Mouse (Mus musculus) midbrain, embryonic 14.5 days (tissue): ENCODE results near the gene Hexb. TPM values are rescaled to one million over a fixed set of nuclear protein-coding genes. Genes with fewer than 3 reads are reported as not detected.

Experiments used
- ATAC-seq: fragments of 200-750 bp; cut with Nextera tagmentation; 2 replicates; pipeline ENCODE4 v1.8.0; 2017; ENCODE audit warnings: moderate number of reproducible peaks, moderate library complexity; ENCODE audit not compliant: low FRiP score, low TSS enrichment
- DNase-seq: peaks from one replicate; pipeline ENCODE4 v3.0.0-alpha.2; 2015
- H3K27ac ChIP-seq: fragments of 300-500 bp; sonication (generic); replicated peaks from 2 replicates; pipeline ENCODE4 v1.5.1; 2014; ENCODE audit warnings: mild to moderate bottlenecking, low read depth, low read length, moderate library complexity
- H3K27me3 ChIP-seq: fragments of 300-500 bp; sonication (generic); 2 replicates; pipeline ENCODE4 v1.6.1; 2014; ENCODE audit warnings: low read length, control low read depth, mixed read lengths; ENCODE audit not compliant: control insufficient read depth, insufficient read depth
- H3K36me3 ChIP-seq: fragments of 300-500 bp; sonication (generic); 2 replicates; pipeline ENCODE4 v1.6.1; 2014; ENCODE audit warnings: low read length, control low read depth; ENCODE audit not compliant: control insufficient read depth, insufficient read depth
- H3K4me1 ChIP-seq: fragments of 300-500 bp; sonication (generic); 2 replicates; pipeline ENCODE4 v1.6.1; 2014; ENCODE audit warnings: mild to moderate bottlenecking, antibody characterized with exemption, low read length, control low read depth; ENCODE audit not compliant: control insufficient read depth, insufficient read depth
- H3K4me2 ChIP-seq: fragments of 300-500 bp; sonication (generic); 2 replicates; pipeline ENCODE4 v1.6.1; 2014; ENCODE audit warnings: mild to moderate bottlenecking, low read length, moderate library complexity
- H3K4me3 ChIP-seq: fragments of 300-500 bp; sonication (generic); replicated peaks from 2 replicates; pipeline ENCODE4 v1.5.1; 2014; ENCODE audit warnings: low read depth, low read length
- H3K9ac ChIP-seq: fragments of 300-500 bp; sonication (generic); replicated peaks from 2 replicates; pipeline ENCODE4 v1.6.1; 2014; ENCODE audit warnings: mild to moderate bottlenecking, low read length, moderate library complexity
- H3K9me3 ChIP-seq: fragments of 300-500 bp; sonication (generic); 2 replicates; pipeline ENCODE4 v1.6.1; 2016; ENCODE audit warnings: low read length, control low read depth, mixed read lengths; ENCODE audit not compliant: control insufficient read depth
- WGBS: fragments of 180-500 bp; shearing (Covaris S2); extraction: QIAGEN DNeasy Blood & Tissue Kit; methylation state at CpG from one replicate; pipeline ENCODE4 v1.1.7; 2014; 5-methylcytosine and 5-hydroxymethylcytosine counted together
- polyA plus RNA-seq: library from polyadenylated mRNA; unstranded; fragments of >200 nt; fragmentation: Nextera tagmentation; extraction: Ambion mirVana; gene quantifications from 2 replicates; pipeline ENCODE4 v1.2.1, GENCODE M21; 2014

Hexb gene
- polyA plus RNA-seq, 1 experiment from 2014 or later = 38.7 TPM

- Histone ChIP-seq H3K4me2 (no peak overlapping the region), H3K27me3 (no peaks in the 10 kb centered on the region), H3K9ac (no peak overlapping the region), H3K9me3 (no peaks in the 10 kb centered on the region), H3K36me3 (no peaks in the 10 kb centered on the region), H3K27ac (no peak overlapping the region), H3K4me1 (0 out of 2 replicates have a peak, but pooled peaks cover 3% of the 10 kb centered on the region), H3K4me3 (no peak overlapping the region)
- DNase-seq (no peak), ATAC-seq (no peak)
- 76% methylated on average over 2 of the region's 2 CpGs for WGBS
These were observed 34.9 kb upstream of the Hexb start for GRCm38 (mm10) chr13:97233092-97233491.

DNA sequence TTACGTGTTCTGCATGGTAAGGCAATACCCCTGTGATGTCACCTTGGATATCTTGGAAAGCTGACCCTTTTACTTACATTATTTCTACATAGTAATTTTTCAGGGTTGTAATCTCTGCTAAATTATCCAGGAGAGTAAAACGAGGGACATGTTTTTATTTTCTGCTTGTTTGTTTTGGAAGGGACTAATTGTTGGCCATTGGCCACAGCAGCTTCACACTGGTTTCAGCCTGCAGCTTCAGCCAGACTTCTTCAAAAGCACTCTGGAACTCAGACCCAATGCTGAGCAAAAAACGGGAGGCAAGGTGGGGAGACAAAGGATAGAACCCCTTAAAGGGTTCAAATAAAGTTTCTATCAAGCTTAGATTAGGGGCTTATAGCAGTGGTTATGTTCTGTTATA is 31.9 kb upstream of the Hexb start:
- Histone ChIP-seq H3K9me3 (no peaks in the 10 kb centered on the region), H3K4me3 (no peak overlapping the region), H3K9ac (no peak overlapping the region), H3K36me3 (no peaks in the 10 kb centered on the region), H3K4me2 (no peak overlapping the region), H3K4me1 (no peaks in the 10 kb centered on the region), H3K27me3 (no peaks in the 10 kb centered on the region), H3K27ac (no peak overlapping the region)
- ATAC-seq (no peak), DNase-seq (no peak)
- WGBS = 80% methylated on average over 3 of the region's 3 CpGs

DNA sequence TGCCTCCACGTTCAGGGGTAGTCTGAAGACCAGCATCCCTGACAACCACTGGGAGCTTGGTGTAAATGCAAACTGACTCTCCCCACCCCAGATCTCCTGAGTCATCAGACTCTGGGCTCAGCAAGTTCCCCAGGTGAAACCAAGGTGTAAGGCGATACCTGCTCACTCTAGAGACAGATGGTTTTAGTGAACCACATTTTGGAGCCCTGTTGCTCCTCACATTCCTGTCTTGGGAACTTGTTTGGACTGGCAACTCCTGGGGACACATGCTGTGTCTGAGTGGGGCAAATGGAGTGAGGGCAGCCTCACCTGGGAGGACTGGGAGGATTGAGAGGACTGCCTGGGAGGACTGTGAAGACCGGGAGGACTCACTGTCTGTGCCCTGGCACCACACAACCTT is 29.6 kb upstream of the Hexb start:
- 94% methylated on average over 3 of the region's 3 CpGs for WGBS
- Histone ChIP-seq H3K9ac (no peak overlapping the region), H3K27ac (no peak overlapping the region), H3K36me3 (no peaks in the 10 kb centered on the region), H3K4me3 (no peak overlapping the region), H3K4me2 (no peak overlapping the region), H3K4me1 (no peaks in the 10 kb centered on the region), H3K27me3 (no peaks in the 10 kb centered on the region), H3K9me3 (no peaks in the 10 kb centered on the region)
- DNase-seq (no peak), ATAC-seq (no peak)

DNA sequence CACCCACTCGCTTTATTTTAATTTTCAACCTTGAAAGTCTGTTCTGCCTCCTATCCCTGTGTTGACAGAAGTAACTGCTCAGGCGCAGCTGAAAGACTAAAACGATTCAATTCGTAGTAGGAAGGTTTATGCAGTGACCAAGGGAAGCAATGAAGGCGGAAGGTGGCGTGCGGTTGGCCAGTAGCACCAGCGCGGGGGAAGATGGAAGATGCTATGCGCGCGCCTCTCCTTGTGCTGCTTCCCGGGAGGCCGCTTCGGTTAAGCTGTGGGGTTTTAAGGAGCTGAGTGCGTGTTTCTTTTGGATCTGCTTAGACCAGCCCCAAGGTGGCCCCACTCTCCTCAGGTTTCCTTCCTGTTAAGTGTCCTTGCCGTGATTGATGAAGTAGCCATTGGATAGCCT is 27.0 kb upstream of the Hexb start:
- Histone ChIP-seq H3K9me3 (no peaks in the 10 kb centered on the region), H3K27ac (no peak overlapping the region), H3K36me3 (no peaks in the 10 kb centered on the region), H3K4me3 (no peak overlapping the region), H3K27me3 (no peaks in the 10 kb centered on the region), H3K4me2 (no peak overlapping the region), H3K9ac (no peak overlapping the region), H3K4me1 (no peaks in the 10 kb centered on the region)
- no peak for DNase-seq
- no peak for ATAC-seq
- WGBS = 78% methylated on average over 17 of the region's 17 CpGs

DNA sequence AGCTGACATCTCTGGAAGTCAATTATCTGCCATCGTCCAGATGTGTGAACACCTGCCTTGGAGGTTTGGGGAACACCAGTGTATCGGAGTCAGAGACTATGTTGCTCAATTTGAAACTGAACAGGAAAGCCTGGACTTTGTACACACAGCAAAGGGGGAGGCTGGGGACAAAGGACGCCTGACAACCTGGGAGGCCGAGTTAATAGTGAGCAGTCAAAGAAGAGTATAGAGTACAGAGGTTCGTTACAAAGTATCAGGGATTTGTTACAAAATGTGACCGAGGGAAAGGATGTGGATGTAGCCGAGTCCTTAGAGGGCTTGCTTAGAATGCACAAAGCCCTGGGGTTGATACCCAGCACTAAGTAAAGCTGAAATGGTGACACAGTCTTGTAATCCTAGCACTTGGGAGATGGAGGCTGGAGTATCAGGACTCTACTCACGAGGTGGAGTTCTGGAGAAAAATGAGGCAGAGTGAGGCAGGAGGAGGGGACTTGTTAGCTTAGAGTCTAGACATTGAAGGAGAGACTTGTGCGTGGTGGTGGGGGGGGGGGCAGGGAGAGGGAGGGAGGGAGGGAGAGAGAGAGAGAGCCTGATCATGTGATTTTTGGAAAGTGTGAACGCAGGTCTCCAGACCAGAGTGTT is 26.3 kb upstream of the Hexb start:
- H3K27me3 ChIP-seq = no peaks in the 10 kb centered on the region
- H3K9me3 ChIP-seq = no peaks in the 10 kb centered on the region
- no peak overlapping the region for H3K4me3 ChIP-seq
- H3K36me3 ChIP-seq = no peaks in the 10 kb centered on the region
- H3K4me2 ChIP-seq = no peak overlapping the region
- no peak overlapping the region for H3K27ac ChIP-seq
- H3K4me1 ChIP-seq = no peaks in the 10 kb centered on the region
- 76% methylated on average over 10 of the region's 10 CpGs for WGBS
- no peak overlapping the region for H3K9ac ChIP-seq
- DNase-seq (no peak), ATAC-seq (no peak)

DNA sequence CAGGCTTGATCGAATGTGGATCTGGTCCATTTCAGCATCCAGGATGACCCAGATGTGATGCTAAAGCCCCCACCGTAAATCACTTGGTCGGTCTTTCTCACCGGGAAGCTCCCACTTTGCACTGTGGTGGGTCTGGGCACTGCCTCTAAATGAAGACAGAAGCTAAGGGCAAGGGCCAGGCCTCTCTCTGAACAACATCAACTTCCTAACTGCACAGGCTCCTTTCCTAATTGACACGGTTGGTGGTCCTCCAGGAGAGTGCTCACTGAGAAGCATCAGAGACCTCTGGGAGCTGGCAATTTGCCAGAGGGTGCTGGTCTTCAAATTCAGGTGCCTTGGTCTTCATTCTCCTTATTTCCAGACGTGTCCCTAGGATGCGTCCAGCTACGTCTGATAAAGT is 25.7 kb upstream of the Hexb start:
- H3K4me3 ChIP-seq = no peak overlapping the region
- 92% methylated on average over 8 of the region's 8 CpGs for WGBS
- no peak for ATAC-seq
- no peaks in the 10 kb centered on the region for H3K9me3 ChIP-seq
- H3K27me3 ChIP-seq = no peaks in the 10 kb centered on the region
- no peak overlapping the region for H3K27ac ChIP-seq
- no peaks in the 10 kb centered on the region for H3K4me1 ChIP-seq
- H3K4me2 ChIP-seq = no peak overlapping the region
- H3K36me3 ChIP-seq = no peaks in the 10 kb centered on the region
- no peak for DNase-seq
- H3K9ac ChIP-seq = no peak overlapping the region

DNA sequence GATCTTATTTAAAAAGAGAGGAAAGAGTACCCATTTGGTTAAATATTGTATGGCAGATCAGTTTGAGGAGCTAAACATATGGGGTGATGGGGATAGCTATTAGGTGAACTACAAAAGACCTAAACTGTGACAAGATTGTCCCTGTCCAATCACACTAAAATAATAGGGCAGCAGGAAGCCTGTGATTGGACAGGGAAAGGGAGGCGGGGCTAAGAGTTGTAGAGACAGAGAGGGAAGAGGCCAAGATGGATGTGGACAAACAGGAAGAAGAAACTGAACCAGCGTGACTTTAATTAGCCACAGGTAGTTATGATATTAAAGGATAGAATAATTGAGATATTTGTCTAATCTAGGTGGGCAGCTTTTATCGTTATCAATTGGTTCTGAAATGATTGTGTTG is 21.9 kb upstream of the Hexb start:
- Histone ChIP-seq H3K9me3 (no peaks in the 10 kb centered on the region), H3K4me2 (no peak overlapping the region), H3K27ac (no peak overlapping the region), H3K9ac (no peak overlapping the region), H3K36me3 (no peaks in the 10 kb centered on the region), H3K4me3 (no peak overlapping the region), H3K4me1 (no peaks in the 10 kb centered on the region), H3K27me3 (no peaks in the 10 kb centered on the region)
- ATAC-seq = no peak
- 94% methylated on average over 3 of the region's 3 CpGs for WGBS
- no peak for DNase-seq

DNA sequence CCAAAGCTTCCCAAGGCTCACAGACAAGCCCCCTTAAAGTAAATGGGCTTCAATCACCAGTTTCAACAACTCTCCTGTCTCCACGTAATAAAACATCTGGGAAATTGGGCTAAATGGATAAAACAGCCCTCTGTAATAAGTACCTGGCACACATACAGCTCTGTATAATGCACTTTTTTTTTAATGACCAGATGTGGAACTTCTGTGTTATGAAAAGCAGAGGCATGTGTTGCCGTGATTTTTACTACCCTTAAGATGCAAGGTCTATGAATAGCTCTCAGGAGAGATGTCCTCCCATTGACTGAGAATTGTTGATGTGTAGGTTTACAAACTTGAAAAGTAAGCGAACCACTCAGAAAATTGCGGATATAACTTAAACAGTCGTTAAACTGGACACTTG is 18.0 kb upstream of the Hexb start:
- Histone ChIP-seq H3K36me3 (no peaks in the 10 kb centered on the region), H3K27me3 (no peaks in the 10 kb centered on the region), H3K4me1 (no peaks in the 10 kb centered on the region), H3K9ac (no peak overlapping the region), H3K27ac (0 out of 2 replicates have a peak overlapping the region, but pooled peaks have one; percentile 32), H3K4me3 (no peak overlapping the region), H3K4me2 (no peak overlapping the region), H3K9me3 (no peaks in the 10 kb centered on the region)
- DNase-seq (no peak), ATAC-seq (no peak)
- 90% methylated on average over 5 of the region's 5 CpGs for WGBS

- H3K27me3 ChIP-seq = no peaks in the 10 kb centered on the region
- no peaks in the 10 kb centered on the region for H3K36me3 ChIP-seq
- no peaks in the 10 kb centered on the region for H3K9me3 ChIP-seq
- H3K27ac ChIP-seq = 0 out of 2 replicates have a peak overlapping the region, but pooled peaks have one; percentile 32
- ATAC-seq = peak; percentile 64
- WGBS = 40% methylated on average over 4 of the region's 4 CpGs
- H3K9ac ChIP-seq = no peak overlapping the region
- H3K4me1 ChIP-seq = no peaks in the 10 kb centered on the region
- no peak overlapping the region for H3K4me2 ChIP-seq
- DNase-seq = peak; percentile 24
- no peak overlapping the region for H3K4me3 ChIP-seq
These were observed 17.4 kb upstream of the Hexb start for GRCm38 (mm10) chr13:97215563-97215962.
